Mouse (Mus musculus): ENCODE data around the gene Ddx4. TPM values are rescaled to one million over a fixed set of nuclear protein-coding genes. Genes with fewer than 3 reads are reported as not detected.
"Not testable (repeated sequence)": the region's sequence is repeated elsewhere in the genome, so short reads cannot be mapped to it uniquely, and the experiment has no call there.

Ddx4 gene
- polyA plus RNA-seq, 1 experiment: not detected

DNA sequence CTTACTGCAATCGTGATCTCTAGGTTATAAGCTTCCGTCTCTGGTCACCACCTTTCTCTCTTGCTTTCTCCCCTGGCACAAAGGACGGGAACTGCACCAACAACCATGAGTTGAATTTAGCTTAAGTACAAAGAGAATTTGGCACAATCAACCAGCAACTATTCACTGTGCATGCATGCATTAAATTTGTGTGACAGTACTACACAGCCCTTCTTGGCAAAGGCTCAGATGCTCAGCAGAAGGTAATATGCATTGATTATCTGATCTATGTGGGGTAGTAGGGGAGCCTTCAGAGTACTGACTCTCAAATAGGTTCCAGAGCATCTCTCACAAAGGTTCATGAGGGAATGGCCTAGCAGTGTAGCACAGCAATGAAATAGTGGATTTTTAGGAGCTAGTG is 70.5 kb downstream of the Ddx4 start:
- TF ChIP-seq TAL1 (IDR thresholded peaks at IDR 0.05; ENCODE audit: low read length): no peak
- TF ChIP-seq GATA1 (IDR thresholded peaks at IDR 0.05; ENCODE audit: low read length): no peak
- Histone ChIP-seq H3K9me3 (ENCODE audit: control insufficient read depth, low read length) (no peaks in the 10 kb centered on the region), H3K4me1 (ENCODE audit: control insufficient read depth) (no peaks in the 10 kb centered on the region), H3K27me3 (ENCODE audit: control insufficient read depth) (no peaks in the 10 kb centered on the region), H3K4me3 (replicated peaks) (no peak overlapping the region), H3K36me3 (ENCODE audit: control insufficient read depth) (no peaks in the 10 kb centered on the region)

DNA sequence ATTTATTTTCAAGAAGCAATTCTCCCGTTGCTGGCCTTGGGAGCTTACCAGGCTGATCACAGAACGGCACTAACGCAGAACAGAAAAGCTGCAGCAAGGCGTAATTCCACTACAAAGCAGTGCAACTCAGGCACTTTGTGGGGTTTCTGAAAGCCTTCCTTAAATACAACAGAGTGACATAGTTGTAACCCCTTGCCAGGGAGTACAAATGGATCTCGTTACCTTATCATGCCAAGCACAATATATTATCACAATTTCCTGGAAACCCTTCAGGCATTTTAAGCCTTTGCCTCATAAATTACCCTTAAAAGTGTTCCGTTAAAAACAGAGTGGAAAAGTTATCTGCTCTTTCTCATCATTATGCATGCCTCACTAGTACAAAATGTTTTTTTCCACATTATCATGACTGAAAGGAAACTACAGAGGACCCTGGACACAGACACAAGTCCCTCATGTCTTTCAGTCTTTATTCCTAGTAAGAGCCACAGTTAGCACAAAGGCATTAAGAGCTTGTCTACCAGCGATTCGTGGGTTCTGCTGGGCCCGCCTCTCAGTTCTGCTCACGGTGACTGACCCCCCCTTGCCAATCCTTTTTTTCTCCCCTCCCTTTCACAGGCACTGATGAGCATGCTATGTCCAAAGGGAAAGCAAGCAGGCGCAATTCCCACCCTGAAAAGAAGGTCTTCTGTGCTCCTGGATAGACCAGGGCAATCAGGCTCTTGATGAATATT is 71.5 kb downstream of the Ddx4 start:
- TF ChIP-seq GATA1 (IDR thresholded peaks at IDR 0.05; ENCODE audit: low read length): no peak
- TF ChIP-seq TAL1 (IDR thresholded peaks at IDR 0.05; ENCODE audit: low read length): no peak
- Histone ChIP-seq H3K27me3 (ENCODE audit: control insufficient read depth) (no peaks in the 10 kb centered on the region), H3K36me3 (ENCODE audit: control insufficient read depth) (no peaks in the 10 kb centered on the region), H3K4me3 (replicated peaks) (no peak overlapping the region), H3K4me1 (ENCODE audit: control insufficient read depth) (no peaks in the 10 kb centered on the region), H3K9me3 (ENCODE audit: control insufficient read depth, low read length) (no peaks in the 10 kb centered on the region)

DNA sequence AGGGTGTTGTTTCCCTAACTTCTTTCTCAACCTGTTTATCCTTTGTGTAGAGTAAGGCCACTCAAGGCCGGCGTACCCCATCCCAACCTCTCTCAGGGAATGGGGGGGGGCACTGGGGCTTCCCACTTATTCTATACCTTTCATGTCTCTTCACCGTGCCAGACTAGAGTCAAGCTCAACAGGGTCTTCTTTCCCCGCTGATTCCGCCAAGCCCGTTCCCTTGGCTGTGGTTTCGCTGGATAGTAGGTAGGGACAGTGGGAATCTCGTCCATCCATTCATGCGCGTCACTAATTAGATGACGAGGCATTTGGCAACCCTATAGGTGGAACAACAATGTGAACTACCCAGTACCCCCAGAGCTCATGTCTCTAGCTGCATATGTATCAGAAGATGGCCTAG is 74.2 kb downstream of the Ddx4 start:
- not testable (repeated sequence) for H3K4me1 ChIP-seq (ENCODE audit: control insufficient read depth); H3K27me3 ChIP-seq (ENCODE audit: control insufficient read depth); H3K36me3 ChIP-seq (ENCODE audit: control insufficient read depth); H3K9me3 ChIP-seq (ENCODE audit: control insufficient read depth, low read length); H3K4me3 ChIP-seq (replicated peaks)

DNA sequence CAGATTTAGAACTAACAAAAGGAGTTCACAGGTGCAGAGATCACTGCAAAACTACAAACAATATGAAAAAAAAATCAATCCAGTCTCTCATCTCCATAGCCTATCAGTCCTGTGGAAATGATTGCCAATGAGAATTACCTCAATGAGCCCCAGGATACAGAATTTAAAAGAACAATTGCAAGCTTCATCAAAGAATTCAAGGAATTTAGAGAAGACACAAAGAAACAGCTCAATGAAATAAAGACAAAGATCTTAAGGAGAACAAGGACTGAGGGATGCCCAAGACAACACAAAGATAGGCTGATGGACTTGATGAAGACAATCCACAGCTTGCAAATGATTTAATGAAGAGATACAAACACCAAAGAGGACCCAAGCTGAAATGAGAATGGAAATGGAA is 78.5 kb downstream of the Ddx4 start:
- H3K4me3 ChIP-seq (replicated peaks): no peak overlapping the region
- H3K27me3 ChIP-seq (ENCODE audit: control insufficient read depth): no peaks in the 10 kb centered on the region
- no peaks in the 10 kb centered on the region for H3K4me1 ChIP-seq (ENCODE audit: control insufficient read depth)
- no peaks in the 10 kb centered on the region for H3K9me3 ChIP-seq (ENCODE audit: control insufficient read depth, low read length)
- H3K36me3 ChIP-seq (ENCODE audit: control insufficient read depth): no peaks in the 10 kb centered on the region
- TF ChIP-seq GATA1 (IDR thresholded peaks at IDR 0.05; ENCODE audit: low read length): no peak
- no peak for TF ChIP-seq TAL1 (IDR thresholded peaks at IDR 0.05; ENCODE audit: low read length)

DNA sequence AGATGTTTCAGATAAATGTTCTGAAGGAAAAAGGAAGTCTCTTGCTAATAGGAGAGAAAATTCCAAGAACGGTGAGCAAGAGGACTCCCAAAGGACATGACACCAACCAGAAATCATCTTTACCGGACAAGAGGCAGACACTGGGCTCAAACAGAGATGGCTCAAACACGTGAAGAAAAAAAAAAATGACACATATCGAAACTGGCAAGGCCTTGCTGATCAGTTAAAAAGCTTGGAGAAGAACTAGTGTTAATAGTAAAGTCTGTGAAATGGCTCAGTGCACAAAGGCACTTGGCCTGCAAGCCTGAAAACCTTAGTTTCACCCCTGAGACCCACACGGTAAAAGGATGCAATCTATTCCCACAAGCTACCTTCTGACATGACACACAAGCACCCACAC is 81.5 kb downstream of the Ddx4 start:
- H3K4me3 ChIP-seq (replicated peaks): no peak overlapping the region
- no peaks in the 10 kb centered on the region for H3K4me1 ChIP-seq (ENCODE audit: control insufficient read depth)
- H3K36me3 ChIP-seq (ENCODE audit: control insufficient read depth): no peaks in the 10 kb centered on the region
- no peaks in the 10 kb centered on the region for H3K9me3 ChIP-seq (ENCODE audit: control insufficient read depth, low read length)
- no peaks in the 10 kb centered on the region for H3K27me3 ChIP-seq (ENCODE audit: control insufficient read depth)
- TF ChIP-seq GATA1 (IDR thresholded peaks at IDR 0.05; ENCODE audit: low read length) (no peak), TAL1 (IDR thresholded peaks at IDR 0.05; ENCODE audit: low read length) (no peak)

DNA sequence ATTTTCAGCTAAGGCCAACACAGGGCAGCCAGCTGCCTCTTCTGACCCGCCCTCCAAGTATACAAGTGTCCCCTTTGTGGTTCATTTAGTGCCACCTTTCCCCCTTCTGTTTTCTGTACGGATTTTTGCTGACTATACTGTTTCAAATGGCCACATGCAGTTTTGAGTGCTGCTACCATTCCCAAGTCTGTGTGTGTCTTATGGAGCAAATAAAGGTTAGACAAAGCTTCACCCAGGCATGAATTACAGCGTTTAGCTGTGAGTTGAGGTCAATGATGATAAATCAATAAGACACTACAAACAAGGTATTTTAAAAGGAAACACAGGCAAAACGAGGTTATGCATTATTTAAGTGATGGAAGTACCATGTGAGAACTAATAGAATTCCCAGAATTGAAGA is 82.7 kb downstream of the Ddx4 start:
- H3K4me3 ChIP-seq (replicated peaks): no peak overlapping the region

DNA sequence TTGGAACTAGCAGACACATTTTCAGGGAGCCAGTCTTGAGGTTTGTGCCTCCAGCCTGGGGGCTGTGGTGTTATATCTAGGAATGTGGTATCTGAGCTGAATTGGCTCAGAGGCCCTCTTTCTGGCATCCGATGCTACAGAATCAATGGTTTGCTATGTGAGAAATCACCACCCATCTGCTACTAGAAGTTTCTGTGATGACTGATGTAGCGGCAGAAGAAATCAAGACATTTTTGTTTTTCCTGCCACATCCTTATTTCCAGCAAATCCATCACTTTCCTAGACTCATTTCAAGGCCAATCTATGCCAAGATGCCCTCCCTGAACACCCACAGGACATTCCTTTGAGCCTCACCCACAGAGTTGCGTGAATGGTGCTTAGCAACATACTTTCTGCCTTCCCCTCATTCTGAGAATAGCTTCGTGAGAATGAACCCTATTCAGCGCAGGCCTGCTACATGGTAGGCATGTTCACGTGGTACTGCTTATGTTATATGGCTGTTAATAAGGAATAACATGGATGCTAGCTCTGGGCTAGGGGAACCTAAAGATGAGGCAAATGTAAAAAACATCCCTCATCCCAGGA is 91.6 kb downstream of the Ddx4 start:
- Histone ChIP-seq H3K36me3 (ENCODE audit: control insufficient read depth) (no peaks in the 10 kb centered on the region), H3K9me3 (ENCODE audit: control insufficient read depth, low read length) (no peaks in the 10 kb centered on the region), H3K27me3 (ENCODE audit: control insufficient read depth) (no peaks in the 10 kb centered on the region; the same call in 1 of the 2 replicates), H3K4me1 (ENCODE audit: control insufficient read depth) (no peaks in the 10 kb centered on the region), H3K4me3 (replicated peaks) (no peak overlapping the region)
- TF ChIP-seq GATA1 (IDR thresholded peaks at IDR 0.05; ENCODE audit: low read length) (no peak), TAL1 (IDR thresholded peaks at IDR 0.05; ENCODE audit: low read length) (no peak)

More for the DNA sequence above, 82.7 kb downstream of the Ddx4 start:
- Histone ChIP-seq H3K27me3 (ENCODE audit: control insufficient read depth) (no peaks in the 10 kb centered on the region), H3K9me3 (ENCODE audit: control insufficient read depth, low read length) (no peaks in the 10 kb centered on the region), H3K4me1 (ENCODE audit: control insufficient read depth) (no peaks in the 10 kb centered on the region), H3K36me3 (ENCODE audit: control insufficient read depth) (no peaks in the 10 kb centered on the region)
- no peak for TF ChIP-seq GATA1 (IDR thresholded peaks at IDR 0.05; ENCODE audit: low read length)
- no peak for TF ChIP-seq TAL1 (IDR thresholded peaks at IDR 0.05; ENCODE audit: low read length)

DNA sequence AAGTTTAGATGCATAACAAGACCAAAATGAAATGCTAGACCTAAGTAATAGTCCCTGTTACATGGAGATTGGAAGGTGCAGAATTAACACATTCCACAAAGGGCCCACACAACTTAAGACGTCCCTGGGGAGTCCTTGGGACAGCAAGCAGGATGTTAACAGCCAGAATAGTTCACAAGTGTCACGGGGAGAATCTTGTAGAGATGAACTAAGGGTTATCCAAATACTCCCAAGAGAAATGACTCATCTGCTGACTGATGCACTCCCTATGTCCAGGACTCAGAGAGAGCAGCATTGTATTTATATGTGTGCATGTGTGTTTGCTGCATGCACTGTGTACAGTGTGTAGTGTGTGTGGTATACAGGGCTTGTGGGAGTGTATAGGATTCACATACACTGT is 95.8 kb downstream of the Ddx4 start:
- no peaks in the 10 kb centered on the region; the same call in 1 of the 2 replicates for H3K27me3 ChIP-seq (ENCODE audit: control insufficient read depth)
- H3K9me3 ChIP-seq (ENCODE audit: control insufficient read depth, low read length): no peaks in the 10 kb centered on the region
- no peak overlapping the region for H3K4me3 ChIP-seq (replicated peaks)
- TF ChIP-seq TAL1 (IDR thresholded peaks at IDR 0.05; ENCODE audit: low read length): no peak
- no peak for TF ChIP-seq GATA1 (IDR thresholded peaks at IDR 0.05; ENCODE audit: low read length)
- H3K36me3 ChIP-seq (ENCODE audit: control insufficient read depth): no peaks in the 10 kb centered on the region
- H3K4me1 ChIP-seq (ENCODE audit: control insufficient read depth): no peaks in the 10 kb centered on the region

DNA sequence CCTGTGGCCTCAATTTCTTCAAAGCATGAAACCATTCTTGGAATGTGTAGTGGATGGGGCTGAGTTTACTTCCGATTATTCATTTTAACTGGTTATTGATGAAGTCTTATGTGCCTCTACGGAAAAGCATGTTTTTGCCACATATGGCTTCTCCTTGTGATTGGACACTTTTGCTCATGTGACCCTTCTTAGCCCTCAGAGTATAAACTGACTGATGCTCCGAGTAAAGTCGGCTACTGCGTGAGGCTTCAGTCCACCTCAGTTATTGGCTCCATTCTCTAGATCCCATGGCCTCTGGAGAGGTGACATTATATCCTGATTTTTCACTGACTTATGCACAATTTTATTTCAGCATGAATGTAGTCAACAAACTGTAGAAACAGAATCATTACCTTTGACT is 99.0 kb downstream of the Ddx4 start:
- Histone ChIP-seq H3K4me3 (replicated peaks) (no peak overlapping the region), H3K9me3 (ENCODE audit: control insufficient read depth, low read length) (no peaks in the 10 kb centered on the region), H3K4me1 (ENCODE audit: control insufficient read depth) (no peaks in the 10 kb centered on the region), H3K36me3 (ENCODE audit: control insufficient read depth) (no peaks in the 10 kb centered on the region), H3K27me3 (ENCODE audit: control insufficient read depth) (no peaks in the 10 kb centered on the region)
- no peak for TF ChIP-seq TAL1 (IDR thresholded peaks at IDR 0.05; ENCODE audit: low read length)
- no peak for TF ChIP-seq GATA1 (IDR thresholded peaks at IDR 0.05; ENCODE audit: low read length)
